Mouse (Mus musculus) thymus, postnatal 0 days (tissue): ENCODE results near the gene Caly. TPM values are rescaled to one million over a fixed set of nuclear protein-coding genes. Genes with fewer than 3 reads are reported as not detected.

Experiments used
- DNase-seq: peaks from one replicate; pipeline ENCODE4 v3.0.0-alpha.2; 2015; ENCODE audit warnings: low spot score
- polyA plus RNA-seq: library from polyadenylated mRNA; unstranded; fragments of >200 nt; fragmentation: Nextera tagmentation; extraction: Ambion mirVana; gene quantifications from 2 replicates; pipeline ENCODE4 v1.2.1, GENCODE M21; 2015

The Caly gene
- polyA plus RNA-seq, 1 experiment from 2014 or later, result 0.52 TPM

- DNase-seq, result no peak
Observed at GRCm38 (mm10) chr7:140042728-140043127, 39.6 kb downstream of the Caly start.

GRCm38 (mm10) chr7:140037171-140037555 lies 45.2 kb downstream of the Caly start:
- no peak for DNase-seq

GRCm38 (mm10) chr7:140036281-140037170 lies 45.8 kb downstream of the Caly start, which contains the start of the genes Zfp511 and Tubgcp2:
TSS of gene Zfp511 (plus strand) at chr7:140036391.
TSS of gene Tubgcp2 (minus strand) at chr7:140036669.
- DNase-seq, result peak; percentile 81

GRCm38 (mm10) chr7:140035456-140035855 lies 46.9 kb downstream of the Caly start:
- DNase-seq, result no peak

GRCm38 (mm10) chr7:140033386-140033785 lies 49.0 kb downstream of the Caly start:
- DNase-seq, result no peak

GRCm38 (mm10) chr7:140032366-140032765 lies 50.0 kb downstream of the Caly start:
- no peak for DNase-seq

GRCm38 (mm10) chr7:140031771-140032170 lies 50.6 kb downstream of the Caly start:
- DNase-seq, result no peak

Other genes with a start within 250 kb of the Caly start
- not detected in 2 replicates for gene Adgra1, start 248.4 kb downstream of the Caly start, polyA plus RNA-seq
- gene Kndc1, start 187.9 kb downstream of the Caly start, polyA plus RNA-seq, result 0.90 and 1.0 TPM in 2 replicates
- gene Utf1, start 138.8 kb downstream of the Caly start, polyA plus RNA-seq, result 8.7 and 8.9 TPM in 2 replicates
- gene 6430531B16Rik, start 103.8 kb downstream of the Caly start, polyA plus RNA-seq, result 0.71 and 0.90 TPM in 2 replicates
- gene Adam8, start 90.0 kb downstream of the Caly start, polyA plus RNA-seq, result 5.3 and 6.7 TPM in 2 replicates
- gene Zfp511, start 46.2 kb downstream of the Caly start, polyA plus RNA-seq, result 38.9 and 40.3 TPM in 2 replicates
- gene Tubgcp2, start 45.9 kb downstream of the Caly start, polyA plus RNA-seq, result 42.2 TPM in 2 replicates
- gene Msx3, start 33.5 kb downstream of the Caly start, polyA plus RNA-seq, result 0.21 and 0.25 TPM in 2 replicates
- gene Prap1, start 10.8 kb upstream of the Caly start, polyA plus RNA-seq, result 1.5 and 2.3 TPM in 2 replicates
- 27.8 and 28.6 TPM in 2 replicates for gene Fuom, start 19.9 kb upstream of the Caly start, polyA plus RNA-seq
- 26.8 and 28.8 TPM in 2 replicates for gene Paox, start 33.3 kb upstream of the Caly start, polyA plus RNA-seq
- 95.0 and 102 TPM in 2 replicates for gene Echs1, start 33.9 kb upstream of the Caly start, polyA plus RNA-seq
- 32.1 and 33.1 TPM in 2 replicates for gene Mtg1, start 55.0 kb upstream of the Caly start, polyA plus RNA-seq
- gene Sprn, start 72.3 kb upstream of the Caly start, polyA plus RNA-seq, result 0.06 and 0.07 TPM in 2 replicates
- gene Olfr522, start 82.2 kb upstream of the Caly start, polyA plus RNA-seq, result not detected in 2 replicates
- gene Olfr523, start 90.7 kb upstream of the Caly start, polyA plus RNA-seq, result 0.08 TPM in 2 replicates
- 1.1 and 1.3 TPM in 2 replicates for gene Olfr524, start 123.4 kb upstream of the Caly start, polyA plus RNA-seq
- 40.2 and 40.6 TPM in 2 replicates for gene Cd163l1, start 135.7 kb upstream of the Caly start, polyA plus RNA-seq
- 26.5 and 34.2 TPM in 2 replicates for gene 5830411N06Rik, start 164.7 kb upstream of the Caly start, polyA plus RNA-seq
- 0.03 and 0.08 TPM in 2 replicates for gene Olfr525, start 238.3 kb upstream of the Caly start, polyA plus RNA-seq